Mouse (Mus musculus) heart, postnatal 14 days (tissue): ENCODE data around the gene Gm17332. TPM values are rescaled to one million over a fixed set of nuclear protein-coding genes. Genes with fewer than 3 reads are reported as not detected.
"Not testable (repeated sequence)": the region's sequence is repeated elsewhere in the genome, so short reads cannot be mapped to it uniquely, and the experiment has no call there.

Experiments used
- DNase-seq, 2 experiments: peaks; one replicate each; pipeline ENCODE4 v3.0.0; 2021 to 2022
- intact Hi-C: fragments of 180-260 bp; cut with DNase I; formaldehyde crosslinking; loops from one replicate; pipeline ENCODE4 v1.15.1; 2025
- long read RNA-seq, 2 experiments: library from polyadenylated mRNA; stranded (forward); transcript quantifications; one replicate each; pipeline ENCODE4 v2.0.0; 2021
- total RNA-seq, 2 experiments: library from RNA; stranded (reverse); gene quantifications; 2 replicates each; pipeline ENCODE4 v1.2.3; 2021

Gm17332 gene
- total RNA-seq, result not detected
- long read RNA-seq, experiment 1, result 0 reads
- long read RNA-seq, experiment 2, result 0 reads

DNA sequence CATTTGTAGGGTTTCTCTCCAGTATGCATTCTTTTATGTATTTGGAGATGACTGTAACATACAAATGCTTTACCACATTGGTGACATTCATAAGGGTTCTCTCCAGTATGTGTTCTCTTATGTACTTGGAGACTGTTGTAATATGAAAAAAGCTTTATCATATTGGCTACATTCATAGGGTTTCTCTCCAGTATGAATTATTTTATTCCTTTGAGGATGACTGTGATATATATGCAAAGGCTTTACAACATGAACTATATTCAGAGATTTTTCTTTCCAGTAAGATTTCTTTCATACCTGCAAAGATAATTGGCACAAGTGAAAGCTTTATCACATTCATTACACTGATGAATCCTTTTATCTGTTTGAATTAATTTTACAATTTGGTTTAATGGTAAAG is at the start of gene Gm17332:
Gene Gm17332, minus strand, starts transcription at position 101 of the 400 bp plus-strand sequence.
- no peak for DNase-seq
- intact Hi-C loops, result no loop called here

DNA sequence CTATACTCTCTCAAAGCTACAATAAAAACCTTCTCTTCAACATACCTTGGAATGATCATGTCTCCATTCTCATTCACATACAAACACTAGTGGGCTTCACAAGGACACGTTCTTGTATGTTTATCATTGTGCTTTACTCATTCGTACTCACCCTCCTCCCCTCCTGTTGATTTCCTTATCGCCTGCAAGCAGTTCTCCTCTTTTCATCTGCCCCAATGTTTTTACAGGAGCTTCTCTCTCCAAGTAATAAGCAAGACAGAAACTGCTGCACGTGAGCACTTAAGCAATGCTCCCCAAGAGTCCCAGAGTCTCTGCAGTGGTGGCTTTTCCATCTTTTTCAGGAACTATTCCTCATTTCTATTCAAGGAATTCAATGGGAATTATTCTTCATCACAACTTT is 47.7 kb upstream of the Gm17332 start:
- no peak for DNase-seq
- intact Hi-C loops, result no loop called here

DNA sequence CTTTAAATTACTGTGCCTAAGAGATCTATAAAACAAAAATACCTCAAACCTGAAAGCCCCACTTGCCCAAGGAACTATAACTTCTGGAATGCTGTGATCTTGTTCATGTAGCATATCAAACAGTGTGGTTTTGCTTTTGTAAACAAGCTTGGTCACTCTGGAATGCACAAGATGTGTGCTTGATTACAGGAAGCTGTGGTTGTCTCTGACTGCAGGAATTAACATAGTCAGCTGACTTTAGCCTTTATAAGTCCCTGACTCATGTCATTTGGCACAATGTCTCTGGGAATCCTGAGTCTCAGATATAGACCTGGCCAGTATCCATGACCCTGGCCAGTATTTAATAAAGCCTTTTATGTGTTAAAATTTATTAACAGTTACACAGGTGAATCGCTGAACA is 43.1 kb upstream of the Gm17332 start:
- intact Hi-C loops, result no loop called here
- no peak for DNase-seq

DNA sequence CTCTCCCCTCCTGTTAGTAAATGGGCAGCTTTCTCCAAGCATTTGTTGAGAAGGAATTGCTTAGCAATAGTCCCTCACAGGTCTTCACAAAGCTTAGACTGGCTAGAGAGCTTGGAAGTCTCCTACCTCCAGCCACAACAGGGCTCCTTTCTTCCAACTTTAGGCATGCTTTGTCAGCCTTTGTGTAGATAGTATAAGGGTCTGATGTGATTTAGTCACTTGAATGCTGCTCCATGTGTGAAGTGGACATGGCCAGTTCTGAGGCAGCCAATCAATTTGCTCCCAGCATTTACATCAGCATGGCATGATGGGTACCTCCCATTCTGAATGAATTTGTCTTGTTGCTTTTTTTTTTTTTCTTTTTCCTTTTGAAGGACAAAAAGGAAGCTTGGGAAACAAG is 35.7 kb upstream of the Gm17332 start:
- intact Hi-C loops, result no loop called here
- DNase-seq, result no peak

DNA sequence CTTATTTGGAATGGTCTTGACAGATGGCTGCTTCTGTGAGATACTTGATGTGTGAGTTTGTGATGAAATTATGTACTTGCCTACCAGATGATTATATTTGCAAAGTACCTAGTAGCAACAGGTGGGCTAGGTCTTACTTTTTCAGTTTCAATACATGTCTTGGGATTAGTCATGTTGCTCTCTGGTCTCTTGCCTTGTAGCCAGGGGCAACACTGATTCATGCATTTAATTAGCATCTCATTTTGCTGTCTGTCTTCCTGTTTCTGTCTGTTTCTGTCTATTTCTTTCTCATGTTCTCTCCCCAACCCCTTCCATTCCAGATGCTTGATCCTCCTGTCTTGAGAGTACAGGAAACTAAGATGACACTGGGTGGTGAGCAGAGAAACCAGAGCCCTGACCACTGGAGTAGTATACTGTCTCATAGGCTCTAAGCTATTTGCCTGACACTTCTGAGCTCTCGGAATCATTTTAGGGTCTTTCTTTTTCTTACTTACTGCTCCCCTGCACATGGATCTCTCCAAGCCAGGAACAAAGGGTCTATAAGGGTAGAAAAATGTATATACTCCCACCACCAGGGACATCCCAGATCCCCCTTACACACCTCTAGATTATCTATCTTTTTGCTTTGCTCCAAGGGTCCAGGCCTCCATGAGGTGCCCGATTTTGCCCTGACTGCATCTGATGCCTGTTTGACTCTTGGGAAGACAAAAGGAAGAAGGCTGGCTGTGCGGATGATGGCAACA is 13.5 kb upstream of the Gm17332 start:
- DNase-seq, result no peak
- intact Hi-C loops, result no loop called here

DNA sequence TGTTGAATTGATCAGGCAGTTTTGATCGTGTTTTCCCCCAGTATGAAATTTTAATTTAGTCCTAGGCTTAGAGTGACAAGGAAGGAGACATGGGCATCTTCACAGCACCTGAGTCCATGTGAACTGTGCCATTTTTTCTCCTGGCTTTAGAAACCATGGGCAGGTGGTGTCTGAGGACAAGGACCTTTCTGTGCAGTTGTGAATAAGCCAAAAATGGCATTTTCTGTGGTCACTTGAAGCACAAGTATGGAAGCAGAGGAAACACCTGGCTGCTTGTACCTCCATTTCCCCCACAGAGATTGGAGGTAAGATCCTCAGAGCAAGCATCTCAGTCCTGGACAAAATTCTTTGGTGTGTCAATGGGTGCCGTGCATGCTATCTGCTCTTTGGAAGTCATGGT is 12.5 kb upstream of the Gm17332 start:
- DNase-seq, result no peak
- intact Hi-C loops, result no loop called here

DNA sequence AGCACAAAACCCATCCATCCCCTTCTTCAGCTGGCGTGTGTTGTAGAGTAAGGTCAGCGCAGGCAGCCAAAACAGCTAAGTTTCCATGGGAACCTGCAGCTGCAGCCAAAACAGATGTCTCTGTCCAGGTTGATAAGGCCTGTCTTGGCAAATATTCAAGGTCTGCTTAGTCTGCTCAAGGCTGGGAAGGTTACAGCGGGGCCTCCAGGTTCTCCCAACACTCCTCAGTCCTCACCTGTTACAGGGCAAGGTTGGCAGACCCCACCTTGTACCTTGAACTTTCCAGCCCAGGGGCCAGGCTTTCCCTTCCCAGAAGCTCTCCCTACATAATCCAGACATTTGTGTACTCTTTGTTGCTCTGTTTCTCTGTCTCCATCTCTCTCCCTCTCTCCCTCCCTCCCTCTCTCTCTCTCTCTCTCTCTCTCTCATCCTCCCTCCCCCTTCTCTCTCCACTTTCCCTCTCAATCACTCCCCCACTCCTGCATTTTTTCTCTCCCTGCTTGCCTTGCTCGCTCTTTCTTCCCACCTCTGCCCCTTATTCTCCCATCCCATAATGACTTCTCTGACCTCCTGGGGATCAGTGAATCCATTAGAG is 12.1 kb downstream of the Gm17332 start:
- DNase-seq, result peak; percentile 6 to 38
- intact Hi-C loops, result no loop called here

DNA sequence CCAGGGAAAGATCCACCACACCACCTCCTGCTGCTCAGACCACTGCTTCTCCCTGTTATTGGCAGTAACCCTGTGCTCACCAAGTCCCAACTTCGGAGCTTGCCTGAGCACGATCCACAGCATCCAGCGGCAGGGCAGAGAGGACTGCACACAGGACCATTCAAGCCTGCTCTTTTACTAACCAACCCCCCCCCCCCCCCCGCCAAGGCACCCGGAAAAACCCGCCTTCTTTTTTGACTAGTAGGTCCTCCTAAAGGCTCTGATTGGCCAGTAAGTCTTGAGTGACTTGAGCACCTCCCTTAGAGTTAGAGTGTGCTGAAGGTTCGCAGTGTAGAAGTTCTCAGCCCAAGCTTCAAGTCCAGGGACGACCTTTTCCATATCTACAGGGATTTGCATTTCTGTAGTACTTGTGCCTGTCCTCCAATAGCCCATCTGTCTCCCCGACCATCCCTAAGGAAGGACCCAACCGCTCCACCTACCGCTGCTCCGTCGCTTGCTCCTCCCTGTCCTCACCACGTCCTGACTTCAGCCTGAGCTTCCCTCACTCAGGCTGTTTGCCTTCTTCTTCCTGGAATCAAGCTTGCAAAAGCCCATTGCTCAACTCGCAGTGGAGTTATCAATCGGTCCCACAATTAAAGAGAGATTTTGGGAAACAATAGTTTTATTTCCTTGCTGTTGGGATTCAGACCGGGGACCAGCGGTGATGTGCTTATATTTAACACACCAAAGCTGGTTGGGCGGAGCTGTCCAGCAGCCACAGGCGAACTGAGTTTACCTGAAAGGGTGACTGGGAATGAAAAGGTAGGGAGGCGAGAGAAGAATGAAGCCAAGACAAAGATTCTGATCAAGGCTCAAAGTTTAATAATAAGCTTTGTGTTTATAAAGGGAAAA is 12.9 kb downstream of the Gm17332 start:
- DNase-seq, result peak; percentile 4 to 7
- intact Hi-C loops, result no loop called here

DNA sequence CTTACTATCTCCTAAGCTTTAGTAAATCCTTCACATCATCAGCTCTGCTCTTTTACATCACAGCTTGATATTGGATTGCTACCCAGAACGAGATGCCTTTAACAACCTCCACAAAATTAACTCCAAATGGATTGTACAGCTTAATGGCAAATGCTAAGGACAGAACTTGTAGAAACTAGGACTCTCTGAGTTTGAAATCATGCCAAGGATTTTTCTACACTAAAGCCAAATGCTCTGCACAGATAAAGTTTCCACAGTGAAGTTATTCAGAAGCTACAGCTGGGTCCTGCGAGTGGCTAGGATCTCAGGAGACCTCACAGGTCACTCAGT is 13.5 kb downstream of the Gm17332 start:
- intact Hi-C loops, result no loop called here
- no peak for DNase-seq

DNA sequence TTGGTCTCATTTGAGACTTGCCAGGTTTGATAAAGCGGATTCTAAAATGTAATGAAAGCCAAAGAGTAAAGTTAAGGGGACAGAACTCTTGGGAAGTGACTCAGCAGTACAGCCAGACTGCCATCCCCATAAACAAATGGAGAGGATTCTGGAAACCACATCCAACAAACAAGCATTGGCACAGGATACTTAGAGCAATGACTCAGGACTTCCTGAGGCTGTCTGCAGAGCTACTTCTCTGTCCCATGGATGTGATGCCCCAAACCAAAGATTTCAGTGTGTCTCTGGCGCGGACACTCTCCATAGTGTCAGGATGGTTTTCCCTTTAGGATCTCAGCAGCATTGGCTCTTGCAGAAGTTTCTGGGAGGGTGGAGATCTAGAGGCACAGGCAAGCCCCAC is 25.2 kb downstream of the Gm17332 start:
- no peak for DNase-seq
- intact Hi-C loops, result no loop called here

DNA sequence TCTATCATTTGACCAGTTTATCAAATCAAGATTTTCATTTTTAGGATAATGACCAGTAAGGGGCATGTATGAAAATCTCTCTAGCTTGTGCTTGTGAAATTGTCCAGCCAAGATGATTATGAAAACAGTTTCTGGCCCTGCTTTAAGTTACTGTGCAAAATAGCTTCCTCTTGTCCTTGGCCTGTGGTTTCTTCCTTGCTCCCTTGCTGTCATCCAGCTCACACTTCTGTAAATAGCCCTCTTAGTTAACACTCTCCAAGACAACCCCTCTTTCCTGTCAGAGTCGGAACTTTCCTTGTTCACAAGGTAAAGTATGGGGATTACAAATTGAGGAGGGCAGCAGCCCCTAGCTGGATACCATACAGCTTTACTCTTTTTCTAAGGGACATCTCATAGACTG is 43.9 kb downstream of the Gm17332 start:
- intact Hi-C loops, DNase-seq: not testable (repeated sequence)

DNA sequence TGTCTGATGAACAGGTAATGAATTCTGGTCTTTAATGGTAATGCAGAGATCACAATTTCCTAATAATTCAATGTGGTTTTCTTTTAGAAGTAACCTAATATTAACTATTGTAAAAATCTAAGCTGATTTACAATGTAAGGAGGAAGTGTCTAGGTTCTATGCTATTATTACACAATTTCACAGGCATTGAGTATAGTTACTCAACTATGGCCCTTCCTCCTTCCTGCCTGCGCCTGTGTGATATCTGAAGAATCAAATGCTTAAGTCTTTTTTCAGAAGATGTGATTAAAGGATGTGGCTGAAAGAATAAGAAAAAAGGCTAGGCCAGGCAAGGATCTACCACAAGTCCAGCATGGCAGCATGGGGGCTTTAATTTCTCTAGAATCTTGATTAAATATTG is 47.4 kb downstream of the Gm17332 start:
- intact Hi-C loops, DNase-seq: not testable (repeated sequence)

DNA sequence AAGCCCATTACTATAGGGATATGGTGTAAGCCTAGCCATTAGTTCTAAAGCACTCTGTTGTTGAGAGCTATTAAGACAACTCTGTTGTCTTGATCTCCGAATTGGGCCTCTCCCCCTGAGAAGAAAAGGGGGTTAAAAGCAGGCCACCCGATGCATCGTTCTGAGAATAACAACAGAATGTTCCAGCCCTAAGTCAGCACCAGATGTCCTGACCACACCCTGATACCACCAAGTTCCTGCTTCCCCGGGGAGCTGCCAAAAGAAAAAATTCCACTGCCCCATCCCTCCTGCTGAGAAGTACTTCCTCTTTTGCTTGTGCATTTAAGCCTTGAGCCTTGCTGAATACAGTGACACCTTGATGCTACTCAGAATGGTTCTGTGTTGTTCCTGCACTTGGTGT is 48.5 kb downstream of the Gm17332 start:
- intact Hi-C loops, DNase-seq: not testable (repeated sequence)

Other genes starting within 250 kb of the Gm17332 start
- gene Erlec1, start 228.1 kb downstream of the Gm17332 start, total RNA-seq, result 10 to 100 TPM; 36.4 to 42.0 TPM
- 10 to 100 TPM; 17.9 to 21.6 TPM for gene Chac2, start 196.1 kb downstream of the Gm17332 start, total RNA-seq
- 10 to 100 TPM; 21.9 to 25.3 TPM for gene Stc2, start 187.6 kb upstream of the Gm17332 start, total RNA-seq